Mouse (Mus musculus): Measurements from ENCODE around the gene Hpcal4. TPM values are rescaled to one million over a fixed set of nuclear protein-coding genes. Genes with fewer than 3 reads are reported as not detected.
"Not testable (repeated sequence)": the region's sequence is repeated elsewhere in the genome, so short reads cannot be mapped to it uniquely, and the experiment has no call there.

Hpcal4 gene
- 1 to 10 TPM; 5.0 to 9.1 (median 7.2) TPM for total RNA-seq (2022)

- no peak for DNase-seq
Measured at GRCm38 (mm10) chr4:123182328-123183238, at the start of gene Hpcal4. Gene Hpcal4 (plus strand): TSS chr4:123183227.

GRCm38 (mm10) chr4:123137551-123137950, 45.5 kb upstream of the Hpcal4 start:
- DNase-seq: no peak

GRCm38 (mm10) chr4:123139513-123140154, 43.4 kb upstream of the Hpcal4 start, which contains the start of gene Ppie:
Gene Ppie (minus strand): TSS chr4:123139951.
- DNase-seq: peak; percentile 55

DNA sequence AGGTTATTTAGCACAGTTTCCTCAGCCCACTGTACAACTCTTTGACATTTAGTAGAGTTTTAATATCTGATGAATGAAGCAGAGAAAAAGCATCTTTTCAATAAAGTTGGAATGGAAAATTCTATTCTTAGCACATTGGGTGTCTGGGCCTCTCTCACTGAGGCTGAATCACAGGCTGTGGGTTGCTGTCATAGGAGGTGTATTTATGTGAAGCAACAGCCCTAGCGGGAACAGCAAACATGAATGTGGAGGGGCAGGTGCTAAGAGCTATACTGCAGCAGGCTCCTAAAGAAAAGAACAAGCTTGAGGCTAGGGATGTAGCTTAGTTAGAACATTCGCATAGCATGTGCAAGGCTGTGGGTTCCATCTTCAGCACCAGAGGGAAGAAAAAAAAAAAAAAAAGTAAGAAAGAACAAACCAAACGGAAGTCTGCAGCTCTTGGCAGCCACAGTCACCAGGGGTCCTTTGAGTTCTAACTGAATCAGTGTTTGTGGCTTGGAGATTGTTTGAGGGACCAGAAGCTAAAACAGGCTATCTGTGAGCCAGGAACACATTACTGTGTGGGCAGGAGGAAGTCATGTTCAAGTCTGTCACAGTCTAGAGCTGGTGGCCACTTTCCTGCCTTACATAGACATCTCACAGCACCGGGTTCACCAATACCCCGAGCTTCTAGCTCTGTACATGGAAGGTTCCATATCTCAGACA, 35.4 kb upstream of the Hpcal4 start:
- DNase-seq: no peak

DNA sequence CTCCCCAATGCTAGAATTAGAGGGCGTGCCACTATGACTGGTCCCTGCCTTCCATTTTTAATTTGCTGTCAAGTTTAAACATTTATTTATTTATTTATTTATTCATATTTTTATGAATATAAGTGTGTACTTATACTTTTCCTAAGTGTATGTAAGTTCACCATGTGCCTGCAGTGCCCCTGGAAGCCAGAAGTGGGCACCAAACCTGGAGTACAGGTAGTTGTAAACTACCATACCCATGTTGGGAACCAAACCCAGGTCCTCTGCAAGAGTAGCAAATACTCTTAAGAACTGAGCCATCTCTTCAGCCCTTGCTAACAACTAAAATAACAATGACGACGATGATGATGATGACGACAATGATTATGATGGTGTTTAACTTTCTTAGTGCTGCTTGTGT, 31.0 kb upstream of the Hpcal4 start:
- no peak for DNase-seq

GRCm38 (mm10) chr4:123152976-123153375, 30.1 kb upstream of the Hpcal4 start:
- no peak for DNase-seq

- DNase-seq: no peak
Measured at GRCm38 (mm10) chr4:123155004-123155403, 28.0 kb upstream of the Hpcal4 start.

- no peak for DNase-seq
Measured at GRCm38 (mm10) chr4:123155427-123155826, 27.6 kb upstream of the Hpcal4 start.

DNA sequence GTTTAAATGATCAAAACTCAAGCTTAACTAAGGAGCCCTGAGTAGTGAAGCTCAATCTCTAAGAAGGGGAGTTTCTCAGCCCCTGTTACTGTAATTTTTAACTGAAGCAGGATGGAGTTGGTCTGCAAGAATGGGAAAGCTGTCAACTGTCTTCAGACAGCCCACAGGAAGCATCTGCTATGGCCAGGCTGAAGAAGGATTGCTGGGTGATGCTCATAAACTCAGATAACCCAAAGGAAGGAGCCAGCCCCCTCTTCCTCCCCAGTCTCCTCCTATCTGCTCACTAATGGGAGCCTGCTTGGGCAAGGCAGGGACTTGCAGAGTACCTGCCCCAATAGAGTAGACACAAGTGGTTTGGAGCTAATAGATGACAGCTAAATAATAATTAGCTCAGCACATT, 27.2 kb upstream of the Hpcal4 start:
- DNase-seq: no peak

GRCm38 (mm10) chr4:123160571-123160970, 22.5 kb upstream of the Hpcal4 start:
- DNase-seq: no peak

DNA sequence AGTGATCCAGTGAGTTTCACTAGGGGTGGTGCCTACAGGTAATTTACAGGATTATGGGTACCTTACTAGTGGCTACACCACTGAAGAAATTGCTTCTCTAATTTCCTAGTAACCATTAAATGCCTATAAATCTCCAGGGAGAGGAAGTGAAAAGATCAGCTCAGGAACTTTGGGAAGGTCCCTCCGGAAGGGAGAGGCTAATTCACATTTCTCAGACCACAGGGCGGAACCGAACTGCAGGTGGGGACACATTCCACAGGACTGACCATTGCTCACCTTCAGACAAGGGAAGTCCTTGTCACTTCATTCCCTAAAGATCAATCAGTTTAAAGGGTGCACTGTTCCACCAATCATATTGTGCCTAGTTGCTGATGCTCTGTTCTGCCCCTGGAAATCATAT, 21.8 kb upstream of the Hpcal4 start:
- not testable (repeated sequence) for DNase-seq

DNA sequence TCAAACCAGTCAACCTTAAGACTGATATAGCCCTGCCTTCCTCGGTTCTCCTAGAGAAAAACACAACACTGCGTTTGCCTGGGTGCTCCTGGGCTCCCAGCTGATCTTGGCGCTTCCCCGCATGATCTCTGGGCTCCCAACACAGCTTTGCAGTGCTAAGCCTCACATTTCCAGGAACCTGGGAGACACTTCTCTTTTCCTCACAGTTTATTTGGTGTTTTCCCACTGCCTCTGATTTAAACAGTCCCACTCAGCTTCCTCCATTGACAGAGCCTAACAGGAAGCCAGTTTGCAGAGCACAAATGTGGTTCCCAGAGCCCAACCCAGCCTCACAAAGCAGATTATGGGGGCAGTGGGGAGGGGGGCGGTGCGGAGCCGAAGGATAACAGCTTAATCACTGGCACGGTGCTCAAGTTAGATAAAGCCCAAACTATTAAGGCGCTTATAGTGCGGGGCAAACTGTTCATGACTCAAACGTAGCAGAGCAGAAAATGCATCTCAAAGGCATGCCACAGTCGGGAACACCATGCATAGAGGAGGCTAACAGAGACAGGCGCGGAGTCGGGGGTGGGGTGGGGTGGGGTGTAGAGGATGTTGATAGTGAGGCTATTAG, 20.6 kb upstream of the Hpcal4 start:
- DNase-seq: no peak

DNA sequence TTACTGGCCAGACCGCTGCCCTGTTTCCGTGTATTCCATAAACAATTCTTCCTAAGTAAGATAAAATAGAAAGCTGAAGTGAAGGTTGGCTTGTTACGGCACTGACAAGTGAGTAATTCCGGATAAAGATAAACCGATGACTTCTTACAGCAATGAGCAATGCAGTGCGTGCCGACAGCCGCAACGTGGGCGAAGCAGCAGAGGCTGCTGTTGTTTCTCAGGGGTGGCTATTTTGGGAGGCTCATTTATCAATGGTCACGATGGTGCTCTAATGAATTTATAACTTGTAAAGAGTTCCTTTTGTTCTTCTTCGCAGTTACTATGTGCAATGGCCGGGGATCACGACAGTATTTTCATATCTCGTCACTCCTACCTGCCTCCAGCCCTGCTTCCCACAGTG, 18.9 kb upstream of the Hpcal4 start:
- no peak for DNase-seq

DNA sequence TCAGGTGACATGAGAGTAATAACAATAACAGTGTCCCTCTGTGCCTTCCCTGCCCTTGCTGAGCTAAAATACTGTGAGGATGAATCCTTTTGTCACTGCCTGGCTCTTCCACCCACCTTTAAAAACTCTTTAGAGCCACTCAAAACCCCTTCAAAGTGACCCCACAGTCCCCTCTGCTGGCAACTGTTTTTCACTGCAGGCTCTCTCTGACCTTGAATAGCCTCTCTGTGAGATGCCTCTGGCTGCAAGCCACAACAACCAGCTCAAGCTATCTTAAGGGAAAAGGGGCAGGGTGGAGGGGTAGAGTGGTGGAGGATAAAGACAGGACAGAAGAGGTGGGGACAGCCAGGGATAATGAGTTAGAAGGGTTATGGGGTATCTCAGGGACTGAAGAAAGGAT, 11.2 kb upstream of the Hpcal4 start:
- DNase-seq: no peak

GRCm38 (mm10) chr4:123183239-123184056, 421 bp downstream of the Hpcal4 start:
- DNase-seq: peak; percentile 89

GRCm38 (mm10) chr4:123184816-123185215, 1.8 kb downstream of the Hpcal4 start:
- DNase-seq: no peak

GRCm38 (mm10) chr4:123192336-123192735, 9.3 kb downstream of the Hpcal4 start:
- DNase-seq: no peak

DNA sequence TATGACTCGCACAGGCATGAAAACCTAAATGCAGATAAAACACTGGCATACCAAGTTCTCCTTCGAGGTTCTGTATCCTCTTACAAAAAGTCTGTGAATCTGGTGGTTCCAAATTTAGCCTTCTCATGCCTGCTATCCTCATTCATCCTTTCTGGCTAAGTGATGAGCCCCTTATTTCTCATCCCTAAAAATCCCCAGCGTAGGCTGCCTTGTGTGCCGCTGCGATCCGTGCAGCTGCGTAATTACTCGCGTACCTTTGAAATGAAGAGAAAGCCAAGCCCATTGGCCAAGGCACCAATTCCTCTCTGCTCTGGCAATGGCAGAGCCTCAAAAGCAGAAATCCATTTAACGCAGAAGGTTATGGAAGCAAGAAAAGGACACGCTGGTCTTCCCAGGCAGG, 10.8 kb downstream of the Hpcal4 start:
- no peak for DNase-seq

DNA sequence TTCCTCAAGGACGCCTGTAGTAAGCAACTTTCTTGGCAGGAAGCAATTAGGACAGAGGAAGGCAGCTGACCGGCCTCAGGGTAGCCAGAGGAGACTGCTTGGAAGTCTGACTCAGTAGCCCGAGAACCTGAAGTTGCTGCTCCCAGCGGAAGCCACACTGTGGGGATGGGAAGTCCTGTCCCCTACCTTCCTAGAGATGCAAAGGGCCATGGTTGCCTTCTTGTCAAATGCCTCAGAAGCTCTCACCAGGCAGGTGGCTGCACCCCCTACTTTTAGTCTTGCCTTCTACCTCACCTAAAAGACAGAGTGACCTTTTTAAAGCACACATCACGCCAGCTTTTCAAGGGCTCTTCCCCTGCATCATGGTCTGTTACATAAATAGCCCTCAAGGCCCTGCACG, 13.7 kb downstream of the Hpcal4 start:
- DNase-seq: peak; percentile 61

- DNase-seq: peak; percentile 67
Measured at GRCm38 (mm10) chr4:123200771-123201185, 17.8 kb downstream of the Hpcal4 start.

GRCm38 (mm10) chr4:123201186-123202093, 18.4 kb downstream of the Hpcal4 start, which contains the start of gene Nt5c1a:
Gene Nt5c1a (plus strand): TSS chr4:123201504.
- peak; percentile 63 for DNase-seq
